Mouse (Mus musculus) intestine, postnatal 0 days (tissue): ENCODE data around the gene Rnf5. TPM values are rescaled to one million over a fixed set of nuclear protein-coding genes. Genes with fewer than 3 reads are reported as not detected.

Experiments
- ATAC-seq: fragments of 200-750 bp; cut with Nextera tagmentation; 2 replicates; pipeline ENCODE4 v1.8.0; 2017; ENCODE audit warnings: mild to moderate bottlenecking, moderate TSS enrichment, moderate library complexity
- H3K27ac ChIP-seq: fragments of 300-500 bp; sonication (generic); 2 replicates; pipeline ENCODE4 v1.5.1; 2014; ENCODE audit warnings: mild to moderate bottlenecking, low read depth, low read length, moderate library complexity
- H3K27me3 ChIP-seq: fragments of 300-500 bp; sonication (generic); replicated peaks from 2 replicates; pipeline ENCODE4 v1.6.1; 2014; ENCODE audit warnings: low read length, mixed read lengths; ENCODE audit not compliant: control insufficient read depth, insufficient read depth
- H3K36me3 ChIP-seq: fragments of 300-500 bp; sonication (generic); 2 replicates; pipeline ENCODE4 v1.6.1; 2014; ENCODE audit warnings: mild to moderate bottlenecking, moderate library complexity; ENCODE audit not compliant: control insufficient read depth, insufficient read depth
- H3K4me1 ChIP-seq: fragments of 300-500 bp; sonication (generic); replicated peaks from 2 replicates; pipeline ENCODE4 v1.6.1; 2014; ENCODE audit warnings: antibody characterized with exemption, low read length, mixed read lengths; ENCODE audit not compliant: control insufficient read depth, insufficient read depth
- H3K4me2 ChIP-seq: fragments of 300-500 bp; sonication (generic); replicated peaks from 2 replicates; pipeline ENCODE4 v1.6.1; 2014; ENCODE audit warnings: low read depth, mild to moderate bottlenecking, moderate library complexity
- H3K4me3 ChIP-seq: fragments of 300-500 bp; sonication (generic); 2 replicates; pipeline ENCODE4 v1.5.1; 2014; ENCODE audit warnings: low read depth, low read length
- H3K9ac ChIP-seq: fragments of 300-500 bp; sonication (generic); 2 replicates; pipeline ENCODE4 v1.6.1; 2014; ENCODE audit warnings: mild to moderate bottlenecking, low read depth, low read length
- H3K9me3 ChIP-seq: fragments of 300-500 bp; sonication (generic); 2 replicates; pipeline ENCODE4 v1.6.1; 2016; ENCODE audit warnings: mixed run types; ENCODE audit not compliant: control insufficient read depth
- CTCF ChIP-seq: sonication (generic); IDR thresholded peaks from 2 replicates; pipeline ENCODE4 v1.5.1; 2016; ENCODE audit warnings: low read depth, mild to moderate bottlenecking, control low read depth, antibody characterized with exemption, moderate library complexity
- WGBS: fragments of 180-500 bp; shearing (Covaris S2); extraction: QIAGEN DNeasy Blood & Tissue Kit; methylation state at CpG from one replicate; pipeline ENCODE4 v1.1.7; 2014; 5-methylcytosine and 5-hydroxymethylcytosine counted together
- polyA plus RNA-seq: library from polyadenylated mRNA; unstranded; fragments of >200 nt; fragmentation: Nextera tagmentation; extraction: Ambion mirVana; gene quantifications from 2 replicates; pipeline ENCODE4 v1.2.1, GENCODE M21; 2015

Gene Rnf5
- polyA plus RNA-seq, 1 experiment from 2014 or later = 123 TPM

GRCm38 (mm10) chr17:34583397-34583796 is 20.1 kb downstream of the Rnf5 start:
- Histone ChIP-seq H3K27me3 (no peaks in the 10 kb centered on the region), H3K4me1 (peaks cover 6% of the 10 kb centered on the region; the same call in 1 of the 2 replicates), H3K4me2 (no peak overlapping the region), H3K9ac (no peak overlapping the region), H3K9me3 (no peaks in the 10 kb centered on the region), H3K27ac (no peak overlapping the region), H3K4me3 (no peak overlapping the region), H3K36me3 (no peaks in the 10 kb centered on the region)
- 59% methylated on average over 7 of the region's 7 CpGs for WGBS
- no peak for ATAC-seq
- no peak for TF ChIP-seq CTCF

DNA sequence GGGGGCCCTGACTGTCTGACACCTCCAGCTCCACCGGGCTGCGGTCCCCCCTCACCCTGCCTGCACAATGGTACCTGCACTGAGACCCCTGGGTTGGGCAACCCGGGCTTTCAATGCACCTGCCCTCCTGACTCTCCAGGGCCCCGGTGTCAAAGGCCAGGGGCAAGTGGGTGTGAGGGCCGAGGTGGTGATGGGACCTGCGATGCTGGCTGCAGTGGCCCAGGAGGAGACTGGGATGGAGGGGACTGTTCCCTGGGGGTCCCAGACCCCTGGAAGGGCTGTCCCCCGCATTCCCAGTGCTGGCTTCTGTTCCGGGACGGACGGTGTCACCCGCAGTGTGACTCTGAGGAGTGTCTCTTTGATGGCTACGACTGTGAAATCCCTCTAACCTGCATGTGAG is 21.0 kb downstream of the Rnf5 start:
- Histone ChIP-seq H3K9me3 (no peaks in the 10 kb centered on the region), H3K36me3 (no peaks in the 10 kb centered on the region), H3K9ac (no peak overlapping the region), H3K27ac (no peak overlapping the region), H3K4me2 (no peak overlapping the region), H3K4me1 (no peaks in the 10 kb centered on the region), H3K4me3 (no peak overlapping the region), H3K27me3 (no peaks in the 10 kb centered on the region)
- 84% methylated on average over 12 of the region's 12 CpGs for WGBS
- ATAC-seq = no peak
- no peak for TF ChIP-seq CTCF

GRCm38 (mm10) chr17:34578070-34578469 is 25.4 kb downstream of the Rnf5 start:
- no peak for TF ChIP-seq CTCF
- no peaks in the 10 kb centered on the region for H3K36me3 ChIP-seq
- H3K4me2 ChIP-seq = no peak overlapping the region
- WGBS = 89% methylated on average over 3 of the region's 3 CpGs
- no peak for ATAC-seq
- H3K9ac ChIP-seq = no peak overlapping the region
- no peak overlapping the region for H3K27ac ChIP-seq
- H3K9me3 ChIP-seq = no peaks in the 10 kb centered on the region
- no peaks in the 10 kb centered on the region for H3K27me3 ChIP-seq
- no peak overlapping the region for H3K4me3 ChIP-seq
- no peaks in the 10 kb centered on the region; the same call in 1 of the 2 replicates for H3K4me1 ChIP-seq

DNA sequence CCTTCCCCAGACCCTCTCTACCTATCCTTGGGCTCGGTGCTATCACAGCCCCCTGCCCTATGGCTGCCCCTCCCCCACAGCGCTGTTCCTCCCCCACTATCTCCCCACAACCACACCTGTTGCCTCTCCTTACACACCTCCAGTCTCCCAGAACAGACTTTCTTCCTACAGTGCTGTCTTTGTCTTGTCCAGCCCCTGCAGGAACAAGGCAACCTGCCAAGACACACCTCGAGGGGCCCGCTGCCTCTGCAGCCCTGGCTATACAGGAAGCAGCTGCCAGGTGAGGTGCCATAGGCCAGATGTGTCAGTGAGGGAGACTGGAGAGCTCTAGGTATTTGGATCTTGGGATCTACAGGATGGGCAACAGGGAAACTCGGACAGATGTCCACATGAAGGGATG is 26.9 kb downstream of the Rnf5 start:
- H3K9ac ChIP-seq = no peak overlapping the region
- no peak overlapping the region for H3K4me3 ChIP-seq
- no peak for TF ChIP-seq CTCF
- H3K4me1 ChIP-seq = no peaks in the 10 kb centered on the region; the same call in 1 of the 2 replicates
- no peak overlapping the region for H3K4me2 ChIP-seq
- H3K9me3 ChIP-seq = no peaks in the 10 kb centered on the region
- no peaks in the 10 kb centered on the region for H3K27me3 ChIP-seq
- WGBS = 30% methylated on average over 5 of the region's 5 CpGs
- peak overlapping the region; percentile 57; the same call in 1 of the 2 replicates for H3K27ac ChIP-seq
- peak; percentile 89 for ATAC-seq
- H3K36me3 ChIP-seq = no peaks in the 10 kb centered on the region

DNA sequence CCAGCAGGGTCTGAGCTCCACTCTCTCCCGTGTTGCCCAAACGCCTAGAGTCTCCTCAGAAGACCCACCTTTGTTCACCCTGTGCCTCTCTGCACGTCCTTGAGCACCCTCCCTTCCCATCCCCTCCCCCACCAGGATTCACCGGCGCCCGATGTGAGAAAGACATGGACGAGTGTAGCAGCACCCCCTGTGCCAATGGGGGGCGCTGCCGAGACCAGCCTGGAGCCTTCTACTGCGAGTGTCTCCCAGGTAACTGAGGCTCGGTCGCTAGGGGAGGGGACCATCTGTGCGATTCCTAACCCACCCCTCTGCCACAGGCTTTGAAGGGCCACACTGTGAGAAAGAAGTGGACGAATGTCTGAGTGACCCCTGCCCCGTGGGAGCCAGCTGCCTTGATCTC is 31.1 kb downstream of the Rnf5 start:
- no peaks in the 10 kb centered on the region for H3K27me3 ChIP-seq
- H3K4me3 ChIP-seq = no peak overlapping the region
- H3K27ac ChIP-seq = no peak overlapping the region
- no peaks in the 10 kb centered on the region; the same call in 1 of the 2 replicates for H3K4me1 ChIP-seq
- WGBS = 28% methylated on average over 15 of the region's 15 CpGs
- peak; percentile 30 for TF ChIP-seq CTCF
- H3K9me3 ChIP-seq = no peaks in the 10 kb centered on the region
- no peaks in the 10 kb centered on the region; the same call in 1 of the 2 replicates for H3K36me3 ChIP-seq
- no peak for ATAC-seq
- no peak overlapping the region for H3K9ac ChIP-seq
- H3K4me2 ChIP-seq = no peak overlapping the region

GRCm38 (mm10) chr17:34571875-34572274 is 31.6 kb downstream of the Rnf5 start:
- no peak for ATAC-seq
- Histone ChIP-seq H3K36me3 (no peaks in the 10 kb centered on the region; the same call in 1 of the 2 replicates), H3K4me3 (no peak overlapping the region), H3K9me3 (no peaks in the 10 kb centered on the region), H3K27ac (no peak overlapping the region), H3K4me2 (no peak overlapping the region), H3K4me1 (no peaks in the 10 kb centered on the region; the same call in 1 of the 2 replicates), H3K27me3 (no peaks in the 10 kb centered on the region), H3K9ac (no peak overlapping the region)
- TF ChIP-seq CTCF = peak; percentile 78
- WGBS = 16% methylated on average over 5 of the region's 5 CpGs

DNA sequence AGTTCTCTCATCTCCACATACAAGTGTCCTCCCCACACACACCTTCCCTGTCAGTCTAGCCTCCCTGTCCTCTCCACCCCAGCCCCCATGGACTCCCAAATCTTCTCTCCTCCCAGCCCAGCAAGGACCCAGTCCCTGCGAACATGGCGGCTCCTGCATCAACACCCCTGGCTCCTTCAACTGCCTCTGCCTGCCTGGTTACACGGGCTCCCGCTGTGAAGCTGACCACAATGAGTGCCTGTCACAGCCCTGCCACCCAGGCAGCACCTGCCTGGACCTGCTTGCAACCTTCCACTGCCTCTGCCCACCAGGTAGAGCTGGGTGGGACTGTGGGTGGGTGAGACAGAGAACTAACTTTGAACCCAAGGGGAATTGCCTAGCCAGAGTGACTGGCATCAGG is 33.6 kb downstream of the Rnf5 start:
- no peak for TF ChIP-seq CTCF
- Histone ChIP-seq H3K9me3 (no peaks in the 10 kb centered on the region), H3K27me3 (no peaks in the 10 kb centered on the region), H3K9ac (no peak overlapping the region), H3K4me1 (no peaks in the 10 kb centered on the region), H3K27ac (no peak overlapping the region), H3K36me3 (no peaks in the 10 kb centered on the region; the same call in 1 of the 2 replicates), H3K4me3 (no peak overlapping the region), H3K4me2 (no peak overlapping the region)
- ATAC-seq = no peak
- WGBS = 77% methylated on average over 4 of the region's 4 CpGs
